Mouse (Mus musculus): ENCODE data around the gene Ppp1r1a. TPM values are rescaled to one million over a fixed set of nuclear protein-coding genes. Genes with fewer than 3 reads are reported as not detected.

Gene Ppp1r1a
- polyA plus RNA-seq, 1 experiment from 2014 or later, result 161 TPM

- H3K36me3 ChIP-seq (ENCODE audit: control insufficient read depth, insufficient read depth, low read length), result no peaks in the 10 kb centered on the region
- no peak overlapping the region for H3K27ac ChIP-seq (ENCODE audit: low read depth, low read length)
- no peak overlapping the region for H3K9ac ChIP-seq (ENCODE audit: low read depth, low read length)
- H3K9me3 ChIP-seq (ENCODE audit: control insufficient read depth, low read length), result no peaks in the 10 kb centered on the region
- peaks cover 5% of the 10 kb centered on the region; the same call in 1 of the 2 replicates for H3K4me1 ChIP-seq (ENCODE audit: control insufficient read depth, insufficient read depth, low read depth, low read length)
- no peak overlapping the region for H3K4me2 ChIP-seq (ENCODE audit: low read length)
- no peaks in the 10 kb centered on the region for H3K27me3 ChIP-seq (replicated peaks; ENCODE audit: control insufficient read depth, insufficient read depth, low read length)
- ATAC-seq, result no peak
- WGBS, result 38% methylated on average over 3 of the region's 3 CpGs
- no peak overlapping the region for H3K4me3 ChIP-seq (ENCODE audit: low read length)
These were observed 52.7 kb downstream of the Ppp1r1a start for GRCm38 (mm10) chr15:103485106-103485505.

GRCm38 (mm10) chr15:103484490-103484889 is 53.3 kb downstream of the Ppp1r1a start:
- Histone ChIP-seq H3K9me3 (ENCODE audit: control insufficient read depth, low read length) (no peaks in the 10 kb centered on the region), H3K27me3 (replicated peaks; ENCODE audit: control insufficient read depth, insufficient read depth, low read length) (no peaks in the 10 kb centered on the region), H3K4me3 (ENCODE audit: low read length) (no peak overlapping the region), H3K27ac (ENCODE audit: low read depth, low read length) (no peak overlapping the region), H3K36me3 (ENCODE audit: control insufficient read depth, insufficient read depth, low read length) (no peaks in the 10 kb centered on the region), H3K4me1 (ENCODE audit: control insufficient read depth, insufficient read depth, low read depth, low read length) (peaks cover 5% of the 10 kb centered on the region; the same call in 1 of the 2 replicates), H3K9ac (ENCODE audit: low read depth, low read length) (no peak overlapping the region), H3K4me2 (ENCODE audit: low read length) (no peak overlapping the region)
- ATAC-seq, result no peak
- WGBS, result 44% methylated on average over 2 of the region's 2 CpGs

- ATAC-seq, result peak; percentile 81
- Histone ChIP-seq H3K9ac (ENCODE audit: low read depth, low read length) (no peak overlapping the region), H3K9me3 (ENCODE audit: control insufficient read depth, low read length) (no peaks in the 10 kb centered on the region), H3K4me2 (ENCODE audit: low read length) (no peak overlapping the region), H3K4me1 (ENCODE audit: control insufficient read depth, insufficient read depth, low read depth, low read length) (peaks cover 5% of the 10 kb centered on the region; the same call in 1 of the 2 replicates), H3K4me3 (ENCODE audit: low read length) (no peak overlapping the region), H3K27me3 (replicated peaks; ENCODE audit: control insufficient read depth, insufficient read depth, low read length) (no peaks in the 10 kb centered on the region), H3K36me3 (ENCODE audit: control insufficient read depth, insufficient read depth, low read length) (no peaks in the 10 kb centered on the region), H3K27ac (ENCODE audit: low read depth, low read length) (no peak overlapping the region)
- WGBS, result 7% methylated on average over 1 of the region's 1 CpGs
These were observed 55.3 kb downstream of the Ppp1r1a start for GRCm38 (mm10) chr15:103482488-103482887.

Other genes with a start within 250 kb of the Ppp1r1a start
- 0.34 and 0.42 TPM in 2 replicates for gene Gpr84, start 227.4 kb downstream of the Ppp1r1a start, polyA plus RNA-seq (2015; fragmentation: Nextera tagmentation; extraction: Ambion mirVana)
- gene Zfp385a, start 197.9 kb downstream of the Ppp1r1a start, polyA plus RNA-seq (2015; fragmentation: Nextera tagmentation; extraction: Ambion mirVana), result 20.1 and 24.7 TPM in 2 replicates
- gene Itga5, start 171.2 kb downstream of the Ppp1r1a start, polyA plus RNA-seq (2015; fragmentation: Nextera tagmentation; extraction: Ambion mirVana), result 6.3 and 8.6 TPM in 2 replicates
- gene Gtsf1, start 107.5 kb downstream of the Ppp1r1a start, polyA plus RNA-seq (2015; fragmentation: Nextera tagmentation; extraction: Ambion mirVana), result 0.31 TPM in 1 of 2 replicates, not detected in the other
- gene Gtsf2, start 89.5 kb downstream of the Ppp1r1a start, polyA plus RNA-seq (2015; fragmentation: Nextera tagmentation; extraction: Ambion mirVana), result 0.45 and 1.0 TPM in 2 replicates
- gene Nckap1l, start 84.2 kb downstream of the Ppp1r1a start, polyA plus RNA-seq (2015; fragmentation: Nextera tagmentation; extraction: Ambion mirVana), result 1.7 and 1.9 TPM in 2 replicates
- gene Pde1b, start 35.0 kb downstream of the Ppp1r1a start, polyA plus RNA-seq (2015; fragmentation: Nextera tagmentation; extraction: Ambion mirVana), result 89.3 and 91.0 TPM in 2 replicates
- not detected in 2 replicates for gene Glycam1, start 27.1 kb upstream of the Ppp1r1a start, polyA plus RNA-seq (2015; fragmentation: Nextera tagmentation; extraction: Ambion mirVana)
- gene Mucl1, start 217.5 kb upstream of the Ppp1r1a start, polyA plus RNA-seq (2015; fragmentation: Nextera tagmentation; extraction: Ambion mirVana), result not detected in 2 replicates